Mouse (Mus musculus) mature B cell (primary cell): ENCODE data around the gene Ssh2.
"Not testable (repeated sequence)": the region's sequence is repeated elsewhere in the genome, so short reads cannot be mapped to it uniquely, and the experiment has no call there.

ENCODE experiments used
- in situ Hi-C: fragments of 300-500 bp; cut with MboI; formaldehyde crosslinking; loops from 2 replicates; pipeline ENCODE4 v1.14.3; 2019

Gene Ssh2

DNA sequence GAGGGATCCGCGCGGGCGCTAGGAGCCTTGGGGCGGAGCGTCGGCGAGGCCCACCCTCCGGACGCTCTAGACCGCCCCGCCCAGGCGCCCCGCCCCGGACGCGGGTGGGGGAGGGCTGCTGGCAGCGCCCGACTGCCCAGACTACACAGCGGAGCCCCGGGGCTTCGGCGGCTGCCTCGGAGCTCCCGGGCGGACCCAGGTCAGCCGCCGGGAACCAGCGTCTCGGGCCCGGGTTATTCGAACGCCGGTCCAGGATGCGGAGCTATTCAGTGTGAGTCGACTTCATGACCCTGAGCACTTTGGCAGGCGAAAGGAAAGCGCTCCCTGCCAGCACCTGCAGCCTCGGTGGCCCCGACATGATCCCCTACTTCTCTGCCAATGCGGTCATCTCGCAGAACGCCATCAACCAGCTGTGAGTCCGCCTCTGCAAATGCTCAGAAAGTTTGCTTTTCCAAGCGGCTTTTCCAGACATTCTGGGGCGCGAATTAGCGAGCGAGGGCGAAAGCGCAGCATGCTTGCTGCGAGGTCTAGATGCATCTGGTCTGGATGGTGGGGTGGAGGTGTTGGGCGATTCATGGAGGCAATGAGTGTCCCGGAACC is 132.2 kb downstream of the Ssh2 start:
- in situ Hi-C loops, result no loop called here

DNA sequence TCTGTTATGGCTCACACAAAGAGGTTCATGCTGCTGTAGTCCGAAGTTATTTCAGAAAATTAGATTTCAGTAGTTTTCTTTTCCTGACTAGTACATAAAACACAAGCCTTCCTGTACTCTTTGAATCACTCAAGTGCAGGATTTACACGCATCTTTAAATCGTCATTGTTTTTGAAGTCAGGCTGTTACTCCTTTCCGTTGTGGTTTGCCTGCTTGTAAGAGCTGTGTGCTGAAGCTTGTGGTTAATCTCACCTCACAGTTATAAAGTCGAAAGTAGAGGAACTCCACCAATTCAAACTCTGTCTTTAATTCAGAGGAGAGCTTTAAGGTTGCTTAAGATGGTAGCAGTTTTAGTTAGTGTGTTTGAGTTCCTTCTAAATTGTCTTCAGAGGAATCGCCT is 132.9 kb downstream of the Ssh2 start:
- in situ Hi-C loops, result no loop called here

DNA sequence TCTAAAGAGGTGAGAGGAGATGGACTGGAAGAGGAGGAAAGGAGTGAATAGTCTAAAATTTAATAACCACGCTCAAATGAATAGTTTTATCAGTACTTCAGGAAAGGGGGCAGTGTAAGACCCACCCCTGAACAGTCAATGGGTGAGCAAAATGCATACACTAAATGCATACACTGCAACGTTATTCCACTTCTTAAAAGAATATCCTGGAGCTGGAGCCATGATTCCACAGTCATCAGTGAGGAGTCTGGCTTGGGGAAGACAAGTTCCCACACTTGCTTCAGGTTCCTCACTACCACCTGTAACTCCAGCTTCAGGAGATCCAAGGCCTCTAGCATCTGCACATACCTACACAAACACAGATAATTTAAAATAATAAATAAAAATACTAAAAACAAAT is 133.6 kb downstream of the Ssh2 start:
- in situ Hi-C loops, result no loop called here

DNA sequence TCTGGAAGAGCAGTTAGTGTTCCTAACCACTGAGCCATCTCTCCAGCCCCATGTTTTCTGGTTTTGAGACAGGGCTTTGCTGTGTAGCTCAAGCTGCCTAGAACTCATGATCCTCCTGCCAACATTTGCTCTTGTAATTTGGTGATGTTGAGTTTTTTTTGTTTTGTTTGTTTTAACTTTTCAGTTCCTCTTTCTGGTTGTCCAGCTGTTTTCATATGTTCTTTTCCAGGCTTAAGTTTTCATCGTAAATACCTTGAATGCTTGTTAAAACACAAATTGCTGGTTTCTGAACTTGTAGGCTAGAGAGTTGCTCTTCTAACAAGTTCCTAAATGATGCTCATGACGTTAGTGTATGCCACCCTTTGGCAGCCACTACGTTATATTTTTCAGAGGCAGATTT is 139.0 kb downstream of the Ssh2 start:
- in situ Hi-C loops, result no loop called here

DNA sequence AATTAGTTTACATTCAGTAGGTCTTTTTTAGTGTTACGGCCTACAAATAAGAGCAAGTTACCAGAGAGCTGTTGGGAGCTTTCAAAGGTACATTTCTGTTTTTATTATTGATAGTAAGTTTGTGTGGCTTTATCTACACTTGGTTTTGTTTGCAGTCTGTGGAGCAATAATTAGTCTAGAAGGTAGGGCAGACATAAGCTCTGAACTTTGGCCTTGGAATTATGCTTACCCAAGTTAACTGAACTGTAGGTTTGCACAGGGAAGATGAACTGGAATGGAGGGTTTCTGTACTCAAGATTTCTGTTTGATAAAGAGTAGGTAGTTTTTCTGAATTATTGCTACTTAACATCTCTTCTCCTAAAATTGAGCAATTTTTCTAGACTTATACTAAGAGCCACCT is 141.8 kb downstream of the Ssh2 start:
- in situ Hi-C loops, result no loop called here

DNA sequence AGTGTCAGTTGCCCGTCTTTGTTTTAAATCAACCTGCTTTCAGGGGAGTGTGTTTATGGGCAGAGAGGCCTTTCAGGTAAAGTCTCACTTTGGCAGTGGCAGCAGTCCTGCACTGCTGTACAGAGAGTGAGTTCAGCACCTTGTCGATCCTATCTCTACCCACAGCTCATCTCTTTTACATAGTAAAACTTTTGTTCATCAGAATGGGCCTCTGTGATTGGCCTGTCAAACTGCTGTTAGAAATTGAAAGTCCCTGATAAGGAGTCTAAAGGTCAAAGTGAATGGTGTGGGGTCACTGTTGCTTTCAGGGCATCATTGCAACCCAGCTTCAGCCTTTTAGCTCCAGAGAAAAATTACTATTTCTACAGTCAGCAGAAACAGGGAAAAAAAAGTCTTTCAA is 147.4 kb downstream of the Ssh2 start:
- in situ Hi-C loops, result no loop called here

DNA sequence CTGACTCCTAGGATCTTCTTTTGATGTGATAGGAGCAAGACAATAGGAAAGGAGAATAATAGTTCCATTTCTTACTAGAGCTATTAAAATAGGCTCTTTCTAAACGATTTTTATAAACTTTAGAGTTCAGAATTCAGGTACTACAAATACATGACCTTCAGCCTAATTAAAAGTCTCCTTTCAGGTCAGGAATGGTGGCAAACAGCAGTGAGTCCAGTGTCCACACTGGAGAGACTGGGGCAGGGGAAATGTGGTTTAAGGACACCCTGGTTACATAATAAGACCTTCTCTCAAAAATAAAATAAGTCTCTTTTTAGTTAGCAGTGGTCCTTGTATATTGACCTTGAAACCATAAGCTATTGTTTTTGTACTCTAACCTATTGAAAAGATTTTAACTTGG is 148.3 kb downstream of the Ssh2 start:
- in situ Hi-C loops, result no loop called here

DNA sequence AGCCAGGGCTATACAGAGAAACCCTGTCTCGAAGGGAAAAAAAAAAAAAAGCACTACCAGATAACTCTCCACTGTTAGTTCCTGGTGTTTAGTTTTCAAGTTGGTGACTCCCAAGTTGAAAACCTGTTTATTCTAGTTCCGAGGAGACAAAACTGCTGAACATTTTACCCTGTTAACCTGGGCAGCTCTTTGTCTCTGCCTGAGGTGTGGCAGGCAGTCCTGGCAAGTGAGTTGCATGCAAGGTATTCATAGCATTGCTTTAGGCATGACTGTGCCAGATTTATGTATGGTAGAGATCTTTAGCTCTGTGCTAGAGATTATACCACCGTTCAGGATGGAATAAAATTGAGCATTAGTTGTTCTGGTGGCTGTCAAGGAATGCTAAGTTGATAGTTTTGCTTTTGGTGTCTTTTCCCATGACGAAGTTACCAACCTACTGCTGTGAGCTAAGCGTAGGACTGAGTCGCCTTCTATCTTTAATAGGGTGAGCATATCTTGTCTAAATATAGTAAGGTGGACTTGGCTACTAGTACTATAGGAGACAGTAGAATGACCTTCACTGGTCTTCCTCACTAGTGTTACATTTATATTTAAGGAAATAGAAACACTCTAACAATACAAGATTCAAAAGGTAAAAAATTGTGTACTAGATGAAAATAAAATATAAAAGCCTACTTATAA is 149.8 kb downstream of the Ssh2 start:
- in situ Hi-C loops, result no loop called here

DNA sequence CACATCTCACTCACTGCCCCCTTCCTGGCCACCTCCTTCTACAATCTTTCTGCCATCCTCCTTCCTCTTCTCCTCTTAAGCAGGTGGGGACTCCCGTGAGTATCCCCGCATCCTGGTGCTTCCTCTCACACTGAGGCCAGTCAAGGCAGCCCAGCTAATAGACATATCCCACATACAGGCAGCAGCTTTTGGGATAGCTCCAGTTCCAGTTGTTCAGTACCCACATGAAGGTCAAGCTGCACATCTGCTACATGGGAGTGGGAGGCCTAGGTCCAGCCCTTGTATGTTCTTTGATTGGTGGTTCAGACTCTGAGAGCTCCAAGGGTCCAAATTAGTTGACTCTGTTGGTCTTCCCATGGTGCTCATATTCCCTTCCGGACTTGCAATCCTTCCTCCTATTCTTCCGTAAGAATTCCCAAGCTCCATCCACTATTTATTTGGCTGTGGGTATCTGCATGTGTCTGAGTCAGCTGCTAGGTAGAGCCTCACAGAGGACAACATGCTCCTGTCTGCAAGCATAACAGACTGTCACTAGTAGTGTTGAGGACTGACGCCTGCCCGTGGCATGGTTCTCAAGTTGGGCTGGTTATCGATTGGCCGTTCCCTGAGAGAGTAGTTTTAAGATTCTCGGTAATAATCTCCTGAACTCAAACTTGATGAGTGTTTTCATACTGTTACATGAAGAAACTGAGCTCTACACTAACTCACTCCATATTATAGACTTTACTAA is 151.6 kb downstream of the Ssh2 start:
- in situ Hi-C loops, result no loop called here

DNA sequence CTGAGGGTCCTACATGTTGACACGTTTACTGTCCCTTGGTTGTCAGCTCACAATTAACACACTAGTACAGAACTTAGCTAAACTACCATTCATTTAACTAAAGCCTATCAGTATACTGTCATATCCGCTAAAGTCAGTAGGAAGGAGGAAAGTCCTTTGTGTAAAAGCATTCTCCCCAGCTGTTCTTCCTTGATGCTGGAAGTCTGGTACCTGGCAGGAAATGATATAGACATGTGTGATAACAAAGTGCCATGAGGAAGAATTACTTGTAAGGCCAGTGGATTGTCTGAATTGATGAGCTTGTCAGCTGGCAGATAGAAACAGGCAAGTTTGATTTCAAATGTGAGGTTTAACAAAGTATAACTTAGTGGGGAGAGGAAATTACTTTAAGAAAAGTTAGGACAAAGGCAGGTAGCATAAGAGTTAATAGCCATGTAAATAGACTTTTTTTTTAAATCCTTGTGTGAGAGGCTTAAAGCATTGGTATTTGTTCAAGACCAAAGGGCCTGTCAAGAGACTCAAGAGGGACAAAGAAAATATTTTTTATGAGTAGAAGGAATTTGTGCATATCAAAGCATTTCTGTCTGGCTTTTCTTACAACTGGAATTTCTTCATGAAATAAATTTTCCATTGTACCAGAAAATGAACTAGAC is 153.2 kb downstream of the Ssh2 start:
- in situ Hi-C loops, result no loop called here

DNA sequence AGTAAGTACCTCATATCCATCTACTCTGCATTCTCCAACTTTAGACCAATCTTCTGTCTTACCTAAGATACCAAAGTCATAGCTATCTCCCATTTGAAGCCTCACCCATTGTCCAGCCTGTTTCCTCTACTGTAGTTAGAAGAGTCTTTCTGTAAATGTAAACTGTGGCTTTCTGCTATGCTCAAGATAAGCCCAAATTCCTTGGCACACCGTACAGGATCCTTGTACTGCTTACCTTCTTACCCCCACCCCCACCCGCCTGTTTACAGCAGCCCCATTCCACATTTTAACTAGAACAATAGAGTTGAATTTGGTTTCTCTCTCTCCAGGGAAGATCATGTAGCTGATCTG is 153.7 kb downstream of the Ssh2 start:
- in situ Hi-C loops, result no loop called here

DNA sequence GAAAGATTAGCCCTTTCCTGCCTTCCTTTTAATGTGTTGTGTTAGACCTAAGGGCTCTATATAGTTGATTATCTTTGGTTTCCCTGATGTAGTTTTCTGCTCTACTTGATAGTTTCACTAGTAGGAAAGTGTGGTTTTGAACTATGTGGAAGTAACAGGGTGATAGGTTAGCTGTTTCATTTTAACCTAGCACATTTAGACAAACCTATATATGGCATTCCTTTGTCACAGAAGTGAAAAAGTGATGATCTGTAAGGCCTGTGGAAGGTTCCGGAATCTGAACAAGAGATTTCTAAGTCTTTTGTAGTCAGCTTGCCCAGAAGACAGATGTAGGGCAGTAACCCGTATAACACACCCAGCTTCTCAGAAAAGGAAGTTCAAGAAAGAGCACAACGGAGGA is 155.0 kb downstream of the Ssh2 start:
- in situ Hi-C loops, result no loop called here

DNA sequence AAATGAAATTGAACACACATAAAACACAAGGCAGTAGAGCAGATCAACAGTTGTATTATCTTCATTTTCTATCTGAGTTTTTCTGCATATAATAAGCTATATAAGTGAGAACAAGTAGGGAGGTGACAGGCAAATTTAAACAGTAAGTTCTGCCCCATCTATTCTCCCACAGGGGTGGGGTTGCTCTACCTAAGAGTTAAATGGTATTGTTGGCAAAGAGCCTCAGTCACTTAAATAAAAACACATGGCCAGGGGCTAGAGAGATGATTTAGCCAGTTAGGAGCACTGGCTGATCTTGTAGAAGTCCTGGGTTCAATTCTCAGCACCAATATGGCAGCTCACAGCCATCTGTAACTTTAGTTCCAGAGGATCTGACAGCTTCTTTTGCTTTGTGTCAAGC is 155.6 kb downstream of the Ssh2 start:
- in situ Hi-C loops, result no loop called here

DNA sequence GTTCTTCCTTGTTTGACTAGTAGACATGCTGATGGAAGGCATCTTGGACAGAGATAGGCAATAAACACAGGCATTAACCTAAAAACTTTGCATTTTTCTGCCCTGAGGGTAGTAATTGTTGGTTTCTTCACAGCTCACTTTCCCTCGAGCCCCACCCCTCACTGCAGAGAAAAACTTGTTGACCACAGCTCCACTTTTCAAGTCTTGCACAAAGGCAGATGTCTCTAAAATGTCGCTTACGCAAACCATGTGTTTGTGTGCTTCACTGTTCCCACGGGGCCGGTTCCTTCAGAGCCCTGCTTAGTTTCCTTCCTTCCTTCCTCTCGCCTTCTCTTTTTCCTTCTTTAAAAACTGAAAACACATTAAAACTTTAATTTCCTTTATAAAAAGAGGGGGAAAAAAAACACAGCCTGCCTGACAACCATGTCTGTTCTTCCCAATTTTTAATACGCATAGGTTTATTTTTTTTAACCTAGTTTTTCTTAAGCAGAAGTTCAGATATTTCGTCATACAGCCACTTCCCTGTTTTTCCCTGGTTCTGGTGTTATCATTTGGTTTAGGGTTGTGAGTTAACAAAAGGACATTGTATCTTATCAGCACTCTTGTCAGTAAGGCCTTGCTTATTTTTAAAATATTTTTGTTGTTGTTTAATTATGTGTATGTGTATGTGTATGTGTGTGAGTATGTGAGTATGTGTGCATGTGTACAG is 156.3 kb downstream of the Ssh2 start:
- in situ Hi-C loops, result no loop called here

DNA sequence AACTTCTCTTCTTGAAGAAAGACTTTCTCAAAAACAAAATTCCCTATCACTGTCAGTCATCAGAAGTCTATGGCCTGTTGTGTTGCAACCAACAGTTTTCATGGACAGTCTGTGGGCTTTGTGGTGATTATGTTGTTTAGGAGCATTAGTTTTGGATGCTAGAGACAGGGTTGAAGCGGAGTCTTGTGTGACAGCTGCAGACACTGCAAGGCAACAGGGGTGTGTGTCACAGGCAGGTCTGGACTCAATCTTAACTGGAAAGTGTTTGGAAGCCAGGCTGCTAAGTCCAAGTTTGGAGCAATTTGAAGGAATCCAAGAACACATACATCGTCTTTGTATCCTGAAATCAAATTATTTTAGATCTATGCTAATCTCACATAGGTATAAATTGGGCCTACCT is 162.5 kb downstream of the Ssh2 start:
- in situ Hi-C loops, result no loop called here

DNA sequence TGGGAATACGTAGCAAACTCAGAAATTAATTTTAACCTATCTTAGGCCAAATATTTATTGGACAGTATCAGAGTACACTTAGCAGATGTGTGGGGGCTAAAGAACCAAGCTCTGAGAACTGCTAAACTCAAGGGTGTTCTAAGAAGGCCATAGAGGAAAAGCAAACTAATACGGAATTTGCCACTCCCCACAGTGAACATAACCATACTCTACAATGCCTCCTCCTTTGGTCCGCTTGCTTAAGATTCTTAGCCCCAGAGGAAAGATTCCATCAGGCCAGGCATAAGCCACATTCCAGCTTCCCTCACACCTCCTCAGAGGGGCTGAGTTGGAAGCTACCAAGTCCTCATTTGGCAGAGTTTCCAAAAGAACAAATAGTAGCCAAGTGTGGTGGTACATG is 165.1 kb downstream of the Ssh2 start:
- in situ Hi-C loops, result no loop called here

DNA sequence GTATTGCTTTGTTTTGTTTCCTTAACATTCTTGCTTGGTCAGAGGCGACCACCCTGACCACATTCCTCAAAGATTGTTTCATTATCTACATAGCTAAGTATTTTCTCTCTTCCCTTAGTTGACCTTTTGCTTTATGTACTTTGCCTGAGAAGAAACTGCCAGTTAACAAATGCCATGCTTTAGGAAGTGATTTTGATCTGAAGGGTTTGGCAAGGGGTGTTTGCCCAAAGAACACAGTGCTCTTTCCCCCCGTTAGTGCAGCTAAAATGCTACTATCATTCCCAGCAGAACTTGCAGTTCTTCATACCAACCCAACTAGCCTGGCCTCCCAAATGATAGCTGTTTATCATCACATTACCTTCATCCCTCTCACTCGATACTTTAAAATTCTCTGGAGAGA is 168.1 kb downstream of the Ssh2 start:
- in situ Hi-C loops, result no loop called here

DNA sequence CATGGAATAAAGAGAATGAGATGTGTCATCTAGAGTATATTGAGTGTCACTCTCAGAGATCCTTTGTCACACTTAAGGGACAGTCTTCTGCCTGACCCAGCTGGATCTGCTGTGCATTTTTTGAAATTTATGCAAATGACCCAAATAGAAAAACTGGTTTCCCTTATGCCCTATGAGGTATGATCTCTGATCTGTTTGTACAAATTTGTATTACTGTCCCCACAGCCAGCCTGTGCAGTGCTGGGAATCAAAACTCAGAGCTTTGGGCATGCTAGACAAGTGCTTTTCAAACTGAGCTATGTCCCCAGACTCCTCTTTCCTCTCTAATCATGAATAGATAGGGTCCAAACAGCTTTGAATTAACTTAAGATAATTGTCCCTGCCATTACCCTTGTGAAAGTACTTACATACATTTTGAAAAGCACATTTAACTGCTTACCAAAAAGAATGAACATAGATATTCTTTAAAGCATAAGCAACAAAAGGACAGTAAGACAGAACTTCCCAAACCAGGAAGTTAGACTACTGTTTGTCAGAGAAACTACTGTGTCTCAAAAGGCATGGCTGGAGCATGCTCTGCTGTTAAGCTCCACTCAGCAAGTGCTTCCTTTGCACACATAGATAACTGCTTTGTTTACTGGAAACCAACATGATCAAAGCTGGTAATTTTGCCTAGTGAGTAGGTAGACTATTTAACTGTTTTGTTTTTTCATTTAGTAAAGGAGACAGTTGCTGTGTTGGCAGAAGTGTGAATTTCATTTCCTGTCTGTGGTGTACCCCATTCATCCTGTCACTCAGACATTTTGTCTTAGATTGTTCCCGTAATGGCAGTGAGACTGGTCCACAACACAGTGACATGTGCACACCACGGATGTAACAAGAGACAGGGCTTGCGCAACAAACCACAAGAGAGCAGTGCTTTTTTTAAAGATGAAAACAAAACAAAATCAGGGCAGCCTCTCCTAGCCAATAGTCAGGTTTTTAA is 169.9 kb downstream of the Ssh2 start:
- in situ Hi-C loops, result no loop called here

DNA sequence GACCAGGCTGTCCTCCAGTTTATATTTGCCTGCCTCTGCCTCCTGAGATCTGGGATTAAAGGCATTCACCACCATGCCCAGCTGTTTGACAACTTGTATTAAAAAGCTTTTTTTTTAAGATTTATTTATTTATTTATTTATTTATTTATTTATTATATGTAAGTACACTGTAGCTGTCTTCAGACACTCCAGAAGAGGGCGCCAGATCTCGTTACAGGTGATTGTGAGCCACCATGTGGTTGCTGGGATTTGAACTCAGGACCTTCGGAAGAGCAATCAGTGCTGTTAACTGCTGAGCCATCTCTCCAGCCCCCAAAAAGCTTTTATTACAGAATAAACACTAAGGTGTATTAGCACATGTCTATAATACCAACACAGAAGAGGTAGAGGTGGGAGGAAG is 172.1 kb downstream of the Ssh2 start:
- in situ Hi-C loops, result not testable (repeated sequence)

DNA sequence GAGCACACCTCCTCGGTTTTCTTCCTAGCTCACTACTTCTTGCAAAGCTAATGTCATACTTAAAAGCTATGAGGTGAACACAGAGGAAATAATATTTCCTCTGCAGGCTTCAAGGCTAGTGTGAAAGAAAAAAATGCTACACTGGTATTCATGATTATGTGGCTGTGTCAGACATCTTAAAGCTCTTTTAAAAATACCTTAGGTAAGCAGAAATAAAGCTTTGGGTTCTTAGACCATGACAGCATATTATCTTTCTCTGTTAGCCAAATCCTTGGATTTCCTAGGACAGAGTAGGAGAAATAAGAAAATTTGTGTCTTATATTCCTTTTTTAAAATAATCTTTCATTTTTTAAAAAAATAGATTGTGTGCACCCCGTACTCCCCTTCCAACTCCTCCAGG is 179.5 kb downstream of the Ssh2 start:
- in situ Hi-C loops, result no loop called here

DNA sequence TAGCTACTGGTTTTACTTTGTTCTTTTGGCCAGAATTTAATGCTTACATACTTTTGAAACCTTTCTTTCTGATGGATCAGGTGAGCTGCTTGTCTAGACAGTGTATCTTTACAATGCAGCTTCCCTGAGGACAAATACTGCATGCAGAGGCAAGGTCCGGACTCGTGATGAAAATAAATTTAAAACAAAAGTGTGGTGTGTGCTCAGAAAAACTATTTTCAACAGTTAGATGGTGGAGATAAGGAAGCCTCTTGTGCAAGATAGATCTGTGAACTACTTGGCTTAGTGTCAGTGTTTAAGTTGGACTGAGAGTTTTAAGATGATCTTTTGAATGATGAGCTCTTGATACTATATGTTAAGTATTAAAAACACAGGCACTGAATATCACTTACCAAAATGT is 186.4 kb downstream of the Ssh2 start:
- in situ Hi-C loops, result no loop called here
